Mouse (Mus musculus) erythroblast, embryonic 14.5 days (primary cell): ENCODE data around the gene Cacnb1.

ENCODE experiments used
- GATA1 ChIP-seq: IDR thresholded peaks from 2 replicates; pipeline ENCODE4 v1.6.1; 2012; ENCODE audit warnings: low read length, inconsistent platforms, mixed read lengths
- TAL1 ChIP-seq: IDR thresholded peaks from 3 replicates; pipeline ENCODE4 v1.6.1; 2012; ENCODE audit warnings: low read length, inconsistent platforms, mixed read lengths

DNA sequence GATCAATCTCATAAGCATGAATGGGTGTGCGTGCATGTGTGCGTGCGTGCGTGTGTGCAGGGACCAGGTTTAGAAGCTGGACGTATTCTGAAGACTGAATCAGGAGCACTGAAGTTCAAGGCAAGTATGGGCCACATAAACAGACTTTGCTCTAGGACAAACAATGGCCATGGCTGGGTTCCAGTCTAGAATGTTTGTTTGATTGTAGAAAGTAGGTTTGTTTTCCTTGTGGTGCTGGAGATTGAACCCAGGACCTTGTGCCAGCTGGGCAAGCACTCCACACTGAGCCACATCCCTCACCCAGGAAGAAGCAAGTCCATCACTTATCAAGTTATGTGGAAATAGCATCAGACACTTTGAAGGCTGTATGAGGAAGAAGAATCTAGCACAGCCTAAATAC is 6.7 kb downstream of the Cacnb1 start:
- TF ChIP-seq TAL1 (no peak), GATA1 (no peak)
